Mouse (Mus musculus): ENCODE measurements around the gene Mymk.

Mymk gene

DNA sequence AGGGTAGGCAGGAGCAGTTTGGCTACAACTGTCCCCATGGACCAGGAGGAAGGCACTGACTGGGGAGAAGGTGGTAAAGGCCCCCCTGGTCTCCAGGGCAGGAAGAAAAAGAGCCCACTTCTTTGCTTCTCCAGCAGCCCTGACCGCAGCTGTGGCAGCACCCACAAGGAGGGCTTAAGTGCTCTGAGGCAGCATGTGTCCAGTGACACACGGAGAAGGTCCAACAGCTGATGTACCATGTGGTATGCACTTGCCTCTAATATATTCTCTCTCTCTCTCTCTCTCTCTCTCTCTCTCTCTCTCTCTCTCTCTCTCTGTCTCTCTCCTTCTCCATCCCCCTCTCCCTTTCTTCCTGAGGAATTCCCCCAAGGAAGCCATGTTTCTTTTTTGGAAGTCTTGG, at the start of gene Mymk:
Gene Mymk (minus strand): TSS at position 202 of the 400 bp plus-strand sequence.
- no peak for DNase-seq (ENCODE audit: low read depth)

DNA sequence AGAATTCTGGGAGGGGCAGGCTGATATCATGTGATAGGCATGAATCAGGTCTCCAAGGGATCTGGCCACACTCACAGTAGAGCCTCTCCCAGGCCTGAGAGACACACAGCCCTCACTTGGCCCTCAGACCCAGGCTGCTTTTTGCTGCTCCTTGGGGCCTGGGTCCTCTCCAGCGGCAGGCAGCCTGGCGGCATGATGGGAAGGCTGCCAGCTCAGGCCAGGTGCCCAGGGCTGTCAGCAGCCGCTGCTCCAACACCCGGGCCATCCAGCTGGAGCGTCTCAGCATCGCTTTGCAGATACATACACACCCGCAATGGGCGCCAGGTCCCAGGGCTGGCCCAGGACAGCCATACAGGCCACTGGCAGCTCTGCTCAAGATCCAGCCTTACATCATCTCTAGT, 48.3 kb upstream of the Mymk start:
- DNase-seq (ENCODE audit: low read depth): no peak

DNA sequence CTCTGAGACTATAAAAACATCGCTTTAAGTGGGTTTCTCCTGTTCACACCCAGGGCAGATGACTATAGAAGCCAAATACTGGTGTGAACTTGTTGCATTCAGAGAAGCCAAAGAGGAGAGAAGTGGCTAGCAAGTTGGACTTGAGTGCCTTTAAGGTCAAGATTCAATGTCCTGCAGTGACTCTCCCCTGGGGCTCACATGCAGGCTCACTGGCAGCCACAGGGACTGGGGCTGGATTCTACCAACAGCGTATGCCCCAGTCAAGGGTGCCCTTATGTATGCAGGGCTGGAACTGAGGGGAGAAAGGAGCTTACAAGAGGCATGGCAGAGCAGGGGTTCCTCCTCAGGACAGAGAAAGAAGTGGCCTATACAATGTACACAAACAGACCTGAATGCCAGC, 47.8 kb upstream of the Mymk start:
- no peak for DNase-seq (ENCODE audit: low read depth)

DNA sequence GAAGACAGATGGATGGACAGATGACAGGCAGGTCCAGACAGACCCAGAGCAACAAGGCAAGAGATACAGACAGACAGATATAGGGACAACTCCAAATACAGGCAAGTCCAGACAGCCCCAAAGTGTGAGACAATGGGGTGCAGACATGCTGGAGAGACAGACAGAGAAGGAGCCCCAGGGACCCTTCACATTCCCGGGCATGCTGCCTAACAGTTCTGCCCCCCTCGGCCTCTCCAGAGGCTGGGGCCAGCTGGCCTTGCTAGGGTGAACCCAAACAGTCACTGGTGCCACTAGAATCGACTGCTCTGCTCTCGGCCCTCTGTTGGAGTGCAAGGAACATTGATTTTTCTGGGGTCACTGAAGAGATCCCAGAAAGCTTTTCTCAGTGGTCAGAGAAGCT, 46.5 kb upstream of the Mymk start:
- DNase-seq (ENCODE audit: low read depth): no peak

DNA sequence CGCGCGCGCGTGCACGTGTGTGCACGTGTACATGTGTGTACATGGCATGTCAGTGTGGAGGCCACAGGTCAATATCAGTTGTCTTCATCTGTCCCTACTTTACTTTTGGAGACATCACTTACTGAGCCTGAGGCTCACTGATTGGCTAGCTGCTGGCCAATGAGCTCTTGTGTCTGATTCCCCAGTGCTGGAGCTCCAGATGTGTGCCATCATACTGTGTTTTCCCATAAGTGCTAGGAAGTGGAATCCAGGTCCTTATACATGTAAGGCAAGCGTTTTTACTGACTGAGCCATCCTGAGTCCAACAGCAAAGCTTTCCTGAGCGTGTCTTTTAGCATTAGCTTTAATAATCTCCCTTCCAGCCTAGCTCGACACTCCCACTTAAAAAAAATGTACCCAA, 42.2 kb upstream of the Mymk start:
- DNase-seq (ENCODE audit: low read depth): no peak

DNA sequence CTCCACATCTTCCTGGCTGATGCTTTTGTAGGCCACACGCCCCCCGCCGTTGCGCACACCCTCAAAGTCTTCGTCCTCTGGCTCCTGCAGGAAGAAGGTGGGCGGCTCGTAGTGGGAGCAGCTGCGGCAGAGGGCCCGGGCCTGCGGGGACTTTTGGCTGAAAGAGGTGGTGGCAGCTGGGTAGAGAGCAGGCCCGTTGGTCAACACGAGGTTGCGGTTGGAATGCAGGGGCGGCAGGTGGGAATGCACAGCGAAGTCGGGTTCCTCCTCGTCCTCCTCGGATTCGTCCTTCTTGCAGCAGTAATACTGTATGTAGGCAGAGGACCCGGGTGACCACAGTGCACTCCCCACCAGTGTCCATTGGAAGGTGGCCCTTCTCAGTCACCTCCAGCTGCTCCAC, 40.6 kb upstream of the Mymk start:
- no peak for DNase-seq (ENCODE audit: low read depth)

DNA sequence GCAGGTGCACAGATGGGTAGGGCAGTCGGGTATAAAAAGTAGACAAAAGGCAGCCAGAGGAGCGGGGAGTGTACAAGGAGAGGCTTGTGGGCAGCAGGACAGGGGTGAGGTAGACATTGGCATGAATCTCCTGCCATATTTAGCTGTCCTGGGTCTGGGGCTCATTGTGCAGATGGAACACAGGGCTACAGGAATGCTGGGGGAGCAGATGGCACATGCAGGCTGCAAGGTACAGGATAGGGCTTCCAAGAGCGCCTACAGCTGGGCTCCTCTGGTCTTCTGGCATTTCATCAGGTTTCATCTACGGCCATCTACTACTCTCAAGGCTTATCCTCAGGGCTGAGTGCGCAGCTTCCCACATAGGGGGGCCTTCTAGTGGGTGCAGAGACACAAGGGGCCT, 37.1 kb upstream of the Mymk start:
- DNase-seq (ENCODE audit: low read depth): no peak

DNA sequence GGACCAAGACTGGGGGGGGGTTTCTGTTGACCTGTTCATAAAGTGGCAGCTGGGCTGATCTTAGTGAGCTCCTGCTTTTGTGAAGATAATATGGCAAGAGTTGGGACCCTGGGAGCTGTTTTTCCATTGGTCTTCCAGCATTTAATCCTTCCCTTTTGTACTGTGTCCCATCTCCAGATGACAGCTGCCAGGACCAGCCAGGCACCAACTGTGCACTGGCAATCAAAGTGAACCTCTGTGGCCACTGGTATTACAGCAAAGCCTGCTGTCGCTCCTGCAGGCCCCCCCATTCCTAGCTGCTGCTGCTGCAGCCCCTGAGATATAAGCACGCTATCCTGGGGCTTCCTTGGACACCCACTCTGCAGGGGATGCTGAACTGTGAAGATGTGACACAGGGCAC, 36.2 kb upstream of the Mymk start:
- no peak for DNase-seq (ENCODE audit: low read depth)

DNA sequence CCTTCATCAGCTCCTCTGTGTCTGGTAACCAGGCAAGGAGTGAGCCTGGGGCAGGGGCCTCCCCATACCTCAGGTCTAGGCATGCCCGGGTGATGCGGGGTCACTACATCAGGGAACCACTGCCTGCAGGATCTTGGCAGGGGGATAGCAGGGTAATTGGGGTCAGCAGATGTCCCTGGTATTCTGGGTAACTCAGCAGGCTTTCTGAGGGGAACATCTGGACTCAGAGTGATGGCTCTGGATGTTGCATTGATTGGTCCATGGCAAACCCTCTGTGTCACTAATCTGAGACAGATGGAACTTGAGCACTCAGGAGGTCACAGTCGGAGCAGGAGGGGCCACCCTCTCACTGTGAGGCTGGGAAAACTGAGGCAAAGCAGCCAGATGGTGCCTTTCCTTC, 34.8 kb upstream of the Mymk start:
- no peak for DNase-seq (ENCODE audit: low read depth)

DNA sequence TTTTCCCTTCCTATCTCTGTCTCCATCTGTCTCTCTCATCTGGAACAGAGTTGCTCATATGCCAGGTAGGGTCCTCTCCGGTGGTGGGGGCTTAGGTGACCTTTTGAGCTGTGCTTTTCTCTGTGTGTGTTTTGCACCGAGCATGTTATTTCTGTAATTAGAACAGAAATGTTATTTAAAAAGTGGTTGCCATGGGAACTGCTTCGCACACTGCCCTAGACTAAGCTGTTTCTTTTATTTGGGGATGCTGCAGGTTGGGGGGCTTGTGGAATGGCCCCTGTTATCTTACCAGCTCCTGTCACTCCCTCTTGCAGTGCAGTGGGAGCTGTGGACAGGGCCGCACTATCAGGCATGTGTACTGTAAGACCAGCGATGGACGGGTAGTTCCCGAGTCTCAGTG, 31.6 kb upstream of the Mymk start:
- DNase-seq (ENCODE audit: low read depth): no peak

DNA sequence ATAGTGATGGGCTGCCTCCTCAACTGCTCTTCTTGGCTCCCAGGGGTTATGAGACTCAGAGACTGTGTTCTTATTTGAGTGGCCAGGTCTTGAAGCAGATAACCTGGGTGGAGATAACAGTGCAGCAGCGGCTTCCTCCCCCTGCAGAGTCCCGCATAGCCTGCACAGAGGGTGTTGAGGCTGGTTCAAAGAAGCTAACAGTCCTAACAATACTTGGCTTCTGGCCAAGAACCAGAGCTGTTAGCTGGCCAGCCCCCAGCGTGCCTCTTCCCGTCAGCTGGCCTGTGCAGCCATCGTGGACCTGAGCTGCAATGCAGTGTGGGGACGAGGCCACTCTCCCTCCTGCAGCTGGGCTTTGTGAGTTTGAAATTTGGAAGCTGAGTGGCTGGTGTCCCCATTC, 25.8 kb upstream of the Mymk start:
- no peak for DNase-seq (ENCODE audit: low read depth)

DNA sequence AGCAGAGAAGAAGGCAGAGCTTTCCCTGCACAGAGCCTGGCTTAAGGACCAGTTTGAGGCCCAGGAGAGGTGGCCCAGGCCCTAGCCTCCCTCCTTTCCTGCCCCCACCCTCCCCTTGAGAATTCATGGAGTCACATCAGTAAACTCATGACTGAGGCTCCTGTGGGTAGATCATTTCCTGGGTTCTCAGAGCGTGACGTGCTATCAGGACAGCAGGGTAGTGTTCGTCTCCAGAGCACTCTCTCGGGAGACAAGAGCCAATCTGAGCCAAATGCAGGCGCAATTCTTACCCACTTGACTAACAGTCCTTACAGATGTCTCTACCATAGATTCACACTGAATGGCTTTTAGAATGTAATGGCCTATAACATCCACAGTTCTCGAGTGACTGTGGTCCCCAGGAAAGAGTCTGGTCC, 25.3 kb upstream of the Mymk start:
- no peak for DNase-seq (ENCODE audit: low read depth)

DNA sequence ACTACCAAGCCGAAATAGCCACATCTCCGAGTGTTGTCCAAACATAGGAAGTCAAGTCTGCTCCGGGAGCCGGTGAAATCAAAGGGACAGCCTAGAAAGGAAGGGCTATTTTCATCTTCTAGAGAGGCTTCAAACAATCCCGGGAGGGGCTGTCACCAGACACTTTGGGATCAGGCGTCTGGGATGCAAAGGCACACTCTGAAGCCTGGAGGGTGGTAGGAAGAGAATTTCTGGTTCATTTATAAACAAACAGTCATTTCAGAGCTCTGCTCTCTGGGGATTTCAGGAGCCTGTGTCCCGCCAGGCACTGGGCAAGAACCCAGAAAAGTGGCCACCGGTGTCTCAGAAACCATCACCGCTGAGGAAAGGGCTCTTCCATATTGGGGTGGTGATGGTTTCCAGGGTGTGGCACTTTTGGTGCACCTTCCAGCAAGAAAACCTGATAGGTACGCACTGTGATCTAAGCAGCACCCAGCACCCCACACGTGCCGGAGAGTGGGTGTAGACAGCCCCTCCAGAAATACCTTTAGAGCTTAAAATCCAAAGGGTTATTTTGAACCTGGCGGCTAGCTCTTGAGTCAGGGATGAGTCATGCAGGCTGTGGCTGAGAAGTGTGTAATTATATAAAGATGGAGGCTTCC, 24.5 kb upstream of the Mymk start:
- no peak for DNase-seq (ENCODE audit: low read depth)

DNA sequence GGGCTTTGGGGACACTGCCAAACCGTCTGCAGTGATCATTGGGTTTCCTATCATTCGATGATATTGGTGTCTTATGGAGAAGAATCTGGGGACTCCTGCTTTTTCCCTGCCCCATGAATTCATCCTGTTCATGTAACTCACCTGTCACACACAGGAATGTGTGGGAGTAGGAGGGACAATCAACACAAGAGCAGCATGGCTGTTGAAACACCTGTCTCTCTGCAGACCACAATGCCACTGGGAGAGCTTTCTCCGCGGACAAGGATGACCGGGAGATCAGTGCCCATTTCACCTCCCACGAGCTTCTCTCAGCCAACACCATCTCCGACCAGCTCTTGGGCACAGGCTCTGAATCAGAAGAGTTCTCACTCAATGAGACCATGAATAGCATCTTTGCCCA, 23.2 kb upstream of the Mymk start:
- no peak for DNase-seq (ENCODE audit: low read depth)

DNA sequence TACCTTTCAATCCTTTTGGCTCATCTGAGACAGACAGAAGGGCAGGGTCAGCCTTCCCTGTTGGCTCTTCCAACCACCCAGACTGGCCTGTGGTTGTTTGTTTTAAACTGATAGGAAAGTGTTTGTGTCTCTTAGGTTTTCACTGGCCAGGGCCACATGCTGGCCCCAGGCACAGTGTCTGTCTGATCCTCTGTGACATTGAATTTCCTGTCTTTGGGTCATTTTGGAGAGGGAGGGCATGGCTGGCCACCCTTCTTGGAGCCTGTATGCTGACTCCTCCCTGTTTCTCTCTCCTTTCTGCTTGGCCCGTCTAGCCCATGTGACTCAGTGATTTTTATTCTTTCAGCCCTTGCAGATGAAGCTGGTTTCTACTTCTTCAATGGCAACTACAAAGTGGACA, 17.3 kb upstream of the Mymk start:
- DNase-seq (ENCODE audit: low read depth): no peak

DNA sequence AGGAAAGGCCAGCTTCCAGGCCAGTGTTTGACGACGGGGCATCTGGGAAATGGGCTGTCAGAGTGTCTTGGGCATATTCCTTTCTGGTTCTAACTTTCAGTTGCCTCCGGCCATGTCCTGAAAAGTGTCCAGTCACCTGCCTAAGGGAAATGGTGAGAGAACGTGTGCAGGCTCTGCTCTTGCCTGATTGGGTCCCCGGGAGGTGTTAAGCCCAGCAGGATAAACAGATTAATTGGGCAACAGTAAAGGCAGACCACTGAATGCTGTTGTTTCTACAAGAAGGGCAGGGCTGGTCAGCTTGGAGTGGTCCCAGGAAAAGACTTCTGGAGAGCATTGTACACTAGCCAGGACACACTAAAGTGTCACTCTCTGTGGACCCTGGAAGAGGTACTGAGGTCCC, 16.7 kb upstream of the Mymk start:
- no peak for DNase-seq (ENCODE audit: low read depth)

DNA sequence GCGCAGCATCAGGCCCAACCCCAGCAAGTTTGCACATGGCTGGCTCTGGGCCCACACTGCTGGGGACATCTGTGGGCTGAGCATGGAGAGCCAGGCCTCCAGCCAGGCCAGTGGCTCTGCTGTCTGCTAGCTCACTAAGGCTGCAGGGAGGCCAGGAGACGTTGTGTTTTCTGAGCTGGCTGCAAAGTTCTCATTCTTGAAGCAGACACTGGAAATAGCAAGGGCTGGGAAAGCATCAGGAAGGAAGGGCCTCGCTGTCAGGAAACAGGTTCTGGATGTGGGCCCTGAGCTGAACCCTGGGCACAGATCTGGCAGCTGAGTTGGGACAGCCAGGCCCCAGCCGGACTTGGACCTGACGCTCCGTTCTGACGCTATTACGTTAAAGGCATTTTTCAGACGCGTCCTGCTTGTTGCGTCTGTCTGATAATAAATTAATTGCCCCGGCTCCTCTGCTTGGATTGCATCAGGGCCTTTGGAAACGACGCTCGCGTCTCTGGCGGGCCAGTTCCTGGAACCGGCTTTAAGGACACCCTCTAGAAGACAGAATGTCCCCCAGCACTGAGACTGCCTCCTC, 16.2 kb upstream of the Mymk start:
- DNase-seq (ENCODE audit: low read depth): no peak

DNA sequence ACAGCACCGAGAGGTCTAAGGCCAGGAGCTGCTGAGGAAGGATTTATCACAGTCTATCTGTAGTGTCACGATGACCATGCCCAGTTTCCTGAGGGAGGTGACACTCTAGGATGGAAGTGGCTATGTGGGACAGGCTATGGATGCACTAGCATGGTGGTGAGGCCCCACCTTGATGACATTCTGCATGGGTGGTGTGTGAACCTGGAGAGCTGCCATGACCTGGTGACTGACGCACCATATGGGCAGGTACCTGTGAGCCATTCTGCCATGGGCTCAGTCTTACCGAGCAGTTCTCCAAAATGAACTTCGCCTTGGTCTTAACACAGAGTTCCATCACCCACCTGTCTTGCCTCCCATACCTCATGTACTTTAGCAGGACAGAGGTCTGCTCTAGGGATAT, 15.6 kb upstream of the Mymk start:
- no peak for DNase-seq (ENCODE audit: low read depth)

DNA sequence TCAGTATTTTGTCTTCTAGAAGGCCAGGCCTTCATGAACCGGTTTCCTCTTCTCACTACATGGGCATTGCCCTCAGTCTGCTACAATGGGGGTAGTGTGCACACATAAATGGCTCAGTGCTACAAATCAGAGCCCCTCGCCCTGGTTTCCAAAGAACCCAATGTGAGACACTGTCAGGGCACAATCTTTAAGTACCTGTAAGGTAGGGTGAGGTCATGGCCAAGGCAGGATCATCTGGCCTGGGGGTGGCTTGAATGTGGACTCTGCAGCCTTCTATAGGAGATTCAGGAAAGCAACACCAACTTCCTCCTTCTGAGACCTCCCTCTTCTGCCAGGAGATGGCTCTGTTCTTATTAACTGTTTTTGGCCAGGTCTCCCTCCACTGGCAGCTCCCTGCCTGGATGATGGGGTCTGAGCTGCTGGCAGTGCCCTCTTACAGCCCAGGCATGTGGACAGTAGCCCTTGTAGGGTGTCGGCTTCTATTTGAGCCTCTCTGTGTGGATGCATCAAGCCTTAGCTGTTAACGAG, 14.6 kb upstream of the Mymk start:
- no peak for DNase-seq (ENCODE audit: low read depth)

DNA sequence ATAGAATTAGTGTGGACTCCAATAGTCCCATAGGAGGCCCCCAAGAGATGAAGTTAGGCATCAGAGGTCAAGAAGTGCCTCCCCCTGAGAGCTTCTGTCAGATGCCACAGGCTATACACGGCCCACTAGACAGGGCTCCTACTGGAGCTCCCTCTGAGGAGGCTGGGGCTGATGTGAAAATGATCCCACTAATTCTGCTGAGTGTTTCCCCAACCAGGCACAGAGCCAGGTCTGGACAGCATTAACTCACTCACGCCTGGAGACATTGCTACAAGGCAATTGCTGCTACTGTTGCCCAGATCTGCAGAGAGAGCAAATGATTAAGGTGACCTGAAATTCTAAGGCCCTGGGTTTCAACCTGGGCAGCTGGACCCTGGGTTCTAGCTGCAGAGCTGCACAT, 13.8 kb upstream of the Mymk start:
- DNase-seq (ENCODE audit: low read depth): no peak

DNA sequence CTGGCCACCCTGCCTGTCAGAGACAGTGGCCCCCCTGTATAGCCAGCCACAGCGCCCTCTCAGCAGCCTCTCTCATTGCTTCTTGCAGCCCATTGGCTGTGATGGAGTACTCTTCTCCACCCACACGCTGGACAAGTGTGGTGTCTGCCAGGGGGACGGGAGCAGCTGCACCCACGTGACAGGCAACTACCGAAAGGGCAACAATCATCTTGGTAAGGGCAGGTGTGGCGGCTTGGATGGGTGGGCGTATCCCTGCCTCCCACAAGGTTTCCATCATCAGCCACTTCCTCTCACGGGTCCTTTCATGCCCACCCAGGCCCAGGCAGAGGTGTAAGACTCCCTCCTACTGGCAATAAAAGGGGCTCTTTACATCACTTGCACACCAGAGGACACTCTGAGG, 13.0 kb upstream of the Mymk start:
- DNase-seq (ENCODE audit: low read depth): no peak

DNA sequence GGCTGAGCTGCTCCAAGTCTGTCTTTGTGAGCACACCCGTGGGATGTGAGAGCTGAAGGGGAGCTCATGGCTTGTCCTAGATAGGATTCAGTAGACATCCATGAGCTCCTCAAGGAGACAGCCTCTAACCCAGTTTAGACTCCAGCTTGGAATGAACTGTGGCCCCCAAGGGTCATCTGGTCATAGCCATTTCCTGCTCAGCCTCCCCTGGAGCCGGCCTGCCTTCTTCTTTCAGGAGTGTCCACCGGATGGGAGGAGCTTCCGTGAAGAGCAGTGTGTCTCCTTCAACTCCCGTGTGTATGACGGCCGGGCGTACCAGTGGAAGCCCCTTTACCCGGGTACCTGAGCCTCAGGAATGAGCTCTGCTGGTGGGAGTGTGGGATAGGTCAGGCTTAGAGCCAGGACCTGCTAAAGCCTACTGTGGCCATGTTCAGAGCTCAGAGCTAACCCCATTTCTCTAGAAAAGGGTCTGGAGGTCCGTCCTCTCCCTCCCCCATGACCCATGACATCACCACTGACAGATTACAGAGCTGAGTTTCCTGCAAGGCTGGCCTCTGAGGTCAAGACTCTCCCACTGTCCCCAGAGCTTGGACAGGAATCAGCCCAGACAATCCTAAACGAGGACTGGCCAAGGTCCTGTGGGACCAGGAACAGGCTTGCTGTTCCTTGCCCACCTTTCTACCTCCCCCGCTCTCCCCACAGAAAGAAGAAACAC, 11.9 kb upstream of the Mymk start:
- no peak for DNase-seq (ENCODE audit: low read depth)

DNA sequence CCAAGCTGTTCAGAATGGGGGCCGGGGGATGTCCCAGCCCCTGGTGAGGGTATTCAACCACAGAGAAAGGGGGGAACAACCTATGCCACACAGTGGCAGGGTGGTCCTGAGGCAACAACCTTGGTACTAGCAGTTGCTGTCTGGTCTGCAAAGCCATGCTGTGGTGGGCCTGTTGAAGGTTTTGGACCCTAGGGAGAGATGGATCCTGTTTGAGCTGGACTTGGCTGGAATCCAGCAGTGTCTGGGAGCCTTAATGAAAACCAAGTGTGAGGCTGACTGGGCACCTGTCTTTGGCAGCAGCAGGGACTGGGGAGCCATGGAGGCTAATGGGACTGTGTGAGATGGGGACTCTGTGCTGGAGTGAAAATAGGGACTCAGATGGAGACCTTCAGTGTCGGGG, 7.7 kb upstream of the Mymk start:
- no peak for DNase-seq (ENCODE audit: low read depth)

DNA sequence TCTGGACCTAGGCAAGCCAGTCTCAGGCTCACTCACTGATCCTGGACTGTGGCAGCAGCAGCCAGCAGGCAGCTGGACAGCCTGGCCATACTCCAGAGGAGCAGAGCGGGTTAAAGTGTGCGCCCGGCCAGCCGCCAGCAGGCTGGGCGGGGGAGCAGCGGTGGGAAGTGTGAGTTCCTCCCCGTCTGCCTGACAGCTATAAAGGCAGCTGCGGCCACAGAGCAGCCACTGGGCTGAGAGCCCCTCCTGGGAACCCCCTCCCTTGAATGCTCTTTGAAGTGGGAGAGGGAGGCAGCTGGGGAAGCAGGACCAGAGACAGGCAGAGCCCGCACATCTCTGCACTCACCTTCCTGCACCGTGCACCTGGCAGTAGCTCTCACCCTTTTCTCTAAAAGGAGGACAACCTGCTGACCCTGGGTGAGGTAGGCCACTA, 7.2 kb upstream of the Mymk start, which contains the start of gene Adamtsl2:
Gene Adamtsl2 (plus strand): TSS at position 228 of the 433 bp plus-strand sequence.
- DNase-seq (ENCODE audit: low read depth): no peak

All from induced T-regulatory cell, adult 2 months (primary cell).